Mouse (Mus musculus) kidney, postnatal 14 days (tissue): ENCODE results near the gene Dclk2.
A peak's percentile ranks its signal among the peaks of the same experiment; 100 is the strongest.

Experiments used
- DNase-seq: peaks from one replicate; pipeline ENCODE4 v3.0.0; 2022; ENCODE audit warnings: mixed read lengths

The Dclk2 gene

GRCm38 (mm10) chr3:86887512-86887911 lies 33.1 kb downstream of the Dclk2 start:
- no peak for DNase-seq

GRCm38 (mm10) chr3:86885180-86885579 lies 35.5 kb downstream of the Dclk2 start:
- DNase-seq: no peak

GRCm38 (mm10) chr3:86884481-86884880 lies 36.2 kb downstream of the Dclk2 start:
- no peak for DNase-seq

GRCm38 (mm10) chr3:86883985-86884384 lies 36.7 kb downstream of the Dclk2 start:
- DNase-seq: no peak

GRCm38 (mm10) chr3:86875912-86876311 lies 44.7 kb downstream of the Dclk2 start:
- no peak for DNase-seq

GRCm38 (mm10) chr3:86873092-86873600 lies 47.5 kb downstream of the Dclk2 start:
- DNase-seq: no peak

- no peak for DNase-seq
Measured at GRCm38 (mm10) chr3:86870952-86871351, 49.7 kb downstream of the Dclk2 start.

GRCm38 (mm10) chr3:86870411-86870810 lies 50.2 kb downstream of the Dclk2 start:
- DNase-seq: no peak

- DNase-seq: no peak
Measured at GRCm38 (mm10) chr3:86868721-86869120, 51.9 kb downstream of the Dclk2 start.

GRCm38 (mm10) chr3:86863327-86864008 lies 57.2 kb downstream of the Dclk2 start:
- DNase-seq: no peak

- DNase-seq: peak; percentile 13
Measured at GRCm38 (mm10) chr3:86862939-86863311, 57.7 kb downstream of the Dclk2 start.

GRCm38 (mm10) chr3:86862245-86862938 lies 58.3 kb downstream of the Dclk2 start:
- no peak for DNase-seq

- no peak for DNase-seq
Measured at GRCm38 (mm10) chr3:86859791-86860190, 60.9 kb downstream of the Dclk2 start.

- no peak for DNase-seq
Measured at GRCm38 (mm10) chr3:86858699-86859098, 62.0 kb downstream of the Dclk2 start.

- no peak for DNase-seq
Measured at GRCm38 (mm10) chr3:86857833-86858398, 62.7 kb downstream of the Dclk2 start.

GRCm38 (mm10) chr3:86852867-86853266 lies 67.8 kb downstream of the Dclk2 start:
- no peak for DNase-seq

- no peak for DNase-seq
Measured at GRCm38 (mm10) chr3:86851131-86851530, 69.5 kb downstream of the Dclk2 start.

- DNase-seq: no peak
Measured at GRCm38 (mm10) chr3:86850394-86851030, 70.1 kb downstream of the Dclk2 start.

- DNase-seq: no peak
Measured at GRCm38 (mm10) chr3:86849337-86849736, 71.3 kb downstream of the Dclk2 start.

GRCm38 (mm10) chr3:86847536-86847935 lies 73.1 kb downstream of the Dclk2 start:
- no peak for DNase-seq

GRCm38 (mm10) chr3:86846036-86846435 lies 74.6 kb downstream of the Dclk2 start:
- DNase-seq: no peak

- no peak for DNase-seq
Measured at GRCm38 (mm10) chr3:86845578-86845977, 75.1 kb downstream of the Dclk2 start.

- no peak for DNase-seq
Measured at GRCm38 (mm10) chr3:86844804-86845481, 75.7 kb downstream of the Dclk2 start.
